Mouse (Mus musculus) CD4-positive, CD25-positive, alpha-beta regulatory T cell, adult 9 weeks (primary cell): Measurements from ENCODE around the gene Gm17190. TPM values are rescaled to one million over a fixed set of nuclear protein-coding genes. Genes with fewer than 3 reads are reported as not detected.

Experiments
- polyA plus RNA-seq: library from polyadenylated mRNA; unstranded; fragments of 100-300 nt; shearing (Covaris generic); gene quantifications from one replicate; pipeline ENCODE4 v1.2.1, GENCODE M21; 2017

Gene Gm17190
- polyA plus RNA-seq = not detected

DNA sequence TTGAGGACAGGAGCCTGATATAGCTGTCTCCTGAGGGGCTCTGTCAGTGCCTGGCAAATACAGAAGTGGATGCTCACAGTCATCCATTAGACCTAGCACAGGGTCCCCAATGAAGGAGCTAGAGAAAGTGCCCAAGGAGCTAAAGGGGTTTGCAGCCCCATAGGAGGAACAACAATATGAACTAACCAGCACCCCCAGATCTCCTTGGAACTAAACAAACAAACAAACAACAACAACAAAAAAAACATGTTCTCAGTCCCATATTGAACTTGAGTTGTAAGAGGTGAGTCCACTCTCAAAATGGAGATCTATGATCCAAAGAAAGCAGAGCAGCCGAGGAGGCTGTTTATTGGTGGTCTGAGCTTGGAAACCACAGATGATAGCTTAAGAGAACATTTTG, at the start of gene Gm17190:
Gene Gm17190, plus strand, starts transcription at position 301 of the 400 bp plus-strand sequence.

DNA sequence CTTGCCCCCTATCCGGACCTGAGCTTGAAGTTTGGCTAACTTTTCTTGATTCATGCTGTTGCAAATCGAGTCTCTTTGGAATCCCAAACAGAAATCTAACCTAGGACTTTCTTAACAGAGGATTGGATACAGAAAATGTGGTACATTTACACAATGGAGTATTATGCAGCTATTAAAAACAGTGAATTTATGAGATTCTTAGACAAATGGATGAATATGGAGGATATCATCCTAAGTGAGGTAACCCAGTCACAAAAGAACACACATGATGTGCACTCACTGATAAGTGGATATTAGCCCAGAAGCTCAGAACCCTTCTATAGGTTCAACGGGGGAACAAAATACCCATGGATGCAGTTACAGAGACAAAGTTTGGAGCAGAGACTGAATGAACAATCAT, 578 bp upstream of the Gm17190 start, which contains the start of gene Gm20075:
Gene Gm20075, minus strand, starts transcription at position 101 of the 400 bp plus-strand sequence.

DNA sequence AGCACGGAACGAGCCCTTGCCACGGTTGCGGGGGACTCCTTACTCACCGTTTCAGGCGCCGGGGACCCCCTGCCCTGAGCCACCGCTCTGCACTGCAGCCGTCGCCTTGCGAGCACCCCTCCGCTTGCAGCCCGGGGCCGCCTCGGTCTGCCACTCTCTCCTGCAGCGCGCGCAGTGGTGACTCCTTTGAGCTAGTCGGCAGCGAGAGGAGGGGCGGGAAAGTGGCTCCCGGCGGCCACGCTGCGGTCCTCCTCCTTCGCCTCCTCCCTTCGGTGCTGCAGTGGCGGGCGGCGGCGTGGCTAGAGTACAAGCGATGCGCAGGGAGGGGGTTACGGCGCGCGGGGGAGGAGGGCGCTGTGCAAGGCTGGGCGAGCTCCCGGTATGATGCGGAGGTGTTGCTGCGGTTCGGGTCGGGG, 50.6 kb downstream of the Gm17190 start, which contains the start of gene Sv2c:
Gene Sv2c, minus strand, starts transcription at position 177 of the 416 bp plus-strand sequence.

Other genes starting within 250 kb of the Gm17190 start
- gene Iqgap2, start 190.1 kb upstream of the Gm17190 start, polyA plus RNA-seq = 13.5 TPM
- 23.2 TPM for gene Gm20075, start 678 bp upstream of the Gm17190 start, polyA plus RNA-seq
- gene Sv2c, start 50.5 kb downstream of the Gm17190 start, polyA plus RNA-seq = 4.2 TPM